Mouse (Mus musculus): ENCODE measurements around the gene Fam120b.

Fam120b gene

DNA sequence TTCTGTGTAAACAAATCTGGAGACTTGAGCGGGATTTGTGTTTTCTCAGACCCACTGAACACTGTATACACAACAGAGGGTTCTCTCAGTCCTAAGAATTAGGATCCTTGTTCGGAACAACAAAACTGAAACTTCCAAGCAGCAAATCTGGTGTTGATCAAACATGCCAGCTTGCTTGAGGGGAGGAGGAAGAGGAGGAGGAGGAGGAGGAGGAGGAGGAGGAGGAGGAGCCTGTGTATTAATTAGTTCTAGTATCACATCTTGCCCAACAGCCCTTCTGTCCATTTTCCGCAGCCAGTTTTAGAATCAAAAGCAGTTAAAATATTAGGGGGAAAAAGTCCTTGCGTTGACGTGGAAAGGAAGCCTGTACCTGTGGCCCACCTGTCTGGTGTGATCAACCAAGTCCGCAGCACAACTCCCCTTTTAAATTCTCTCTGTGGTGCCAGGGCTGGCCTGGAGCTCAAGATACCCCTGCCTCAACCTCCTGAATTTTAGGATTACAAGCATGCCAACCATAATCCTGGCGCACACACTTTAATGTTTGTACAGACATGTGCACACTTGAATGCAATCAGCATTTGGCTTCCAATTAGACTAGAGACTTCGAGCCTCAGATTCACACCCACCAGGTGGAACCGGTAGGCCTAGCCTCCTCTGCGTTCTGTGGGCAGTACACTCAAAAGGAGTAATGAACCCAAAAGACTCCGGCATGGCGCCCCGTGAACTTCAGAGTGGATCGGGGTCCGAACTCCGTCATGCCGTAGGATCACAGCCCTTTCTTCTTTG is 16.1 kb upstream of the Fam120b start:
- no peak for DNase-seq (ENCODE audit: low spot score in 2 of 2)

DNA sequence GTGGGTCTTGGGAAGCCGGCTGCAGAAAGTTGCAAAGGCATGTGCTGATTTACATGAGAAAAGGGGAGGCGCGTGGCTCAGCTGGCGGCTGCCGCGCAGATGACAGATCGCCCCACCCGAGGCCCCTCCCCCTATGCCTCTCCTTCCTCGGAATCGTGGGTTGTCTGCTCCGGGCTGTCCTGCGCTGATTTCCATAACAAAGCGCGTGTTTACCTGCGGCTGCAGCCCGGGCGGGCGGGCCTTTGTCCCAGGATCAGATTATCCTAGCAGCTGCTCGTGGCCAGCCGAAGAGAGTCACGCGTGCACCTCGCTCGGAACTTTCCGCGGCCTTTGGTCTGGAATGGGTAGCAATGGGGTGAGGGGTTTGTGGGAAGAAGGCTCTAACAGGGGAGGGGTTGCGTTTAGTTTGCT is 15.4 kb upstream of the Fam120b start:
- DNase-seq (ENCODE audit: low spot score in 2 of 2): peak in 1 of 2 experiments; percentile 27

- no peak for DNase-seq (ENCODE audit: low spot score in 2 of 2)
Observed at GRCm38 (mm10) chr17:15381092-15381860, 14.7 kb upstream of the Fam120b start.

GRCm38 (mm10) chr17:15381869-15382660 is 13.9 kb upstream of the Fam120b start:
- DNase-seq (ENCODE audit: low spot score in 2 of 2): no peak

GRCm38 (mm10) chr17:15383360-15383759 is 12.6 kb upstream of the Fam120b start:
- DNase-seq (ENCODE audit: low spot score in 2 of 2): no peak

- no peak for DNase-seq (ENCODE audit: low spot score in 2 of 2)
Observed at GRCm38 (mm10) chr17:15388892-15389291, 7.1 kb upstream of the Fam120b start.

GRCm38 (mm10) chr17:15389356-15389755 is 6.6 kb upstream of the Fam120b start:
- no peak for DNase-seq (ENCODE audit: low spot score in 2 of 2)

GRCm38 (mm10) chr17:15401716-15402115 is 5.7 kb downstream of the Fam120b start:
- DNase-seq (ENCODE audit: low spot score in 2 of 2): no peak

GRCm38 (mm10) chr17:15406576-15406975 is 10.6 kb downstream of the Fam120b start:
- DNase-seq (ENCODE audit: low spot score in 2 of 2): no peak

GRCm38 (mm10) chr17:15409261-15409660 is 13.3 kb downstream of the Fam120b start:
- peak in 1 of 2 experiments; percentile 61 for DNase-seq (ENCODE audit: low spot score in 2 of 2)

DNA sequence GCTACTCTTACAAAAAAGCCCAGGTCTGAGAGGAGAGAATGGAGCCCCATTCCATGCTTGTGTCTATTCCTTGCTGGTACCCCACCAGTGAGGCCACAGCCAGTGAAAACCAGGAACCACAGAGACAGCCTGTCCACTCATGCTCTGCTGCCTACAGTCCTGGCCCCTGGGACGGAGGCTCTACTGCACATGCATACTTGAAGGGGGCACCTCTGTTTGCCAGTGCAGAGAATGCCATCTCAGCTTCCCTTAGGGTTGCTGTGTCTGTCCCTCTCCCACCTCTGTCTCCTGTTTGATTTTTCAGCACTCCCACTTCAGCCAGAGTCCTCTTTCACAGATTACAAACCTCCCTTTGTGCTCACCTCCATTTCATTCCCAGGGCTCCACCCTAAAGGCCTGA is 14.9 kb downstream of the Fam120b start:
- DNase-seq (ENCODE audit: low spot score in 2 of 2): no peak

- DNase-seq (ENCODE audit: low spot score in 2 of 2): no peak
Observed at GRCm38 (mm10) chr17:15416596-15417215, 20.7 kb downstream of the Fam120b start.

- no peak for DNase-seq (ENCODE audit: low spot score in 2 of 2)
Observed at GRCm38 (mm10) chr17:15419534-15419933, 23.5 kb downstream of the Fam120b start.

- DNase-seq (ENCODE audit: low spot score in 2 of 2): peak in 1 of 2 experiments; percentile 21
Observed at GRCm38 (mm10) chr17:15420021-15420603, 24.1 kb downstream of the Fam120b start.

DNA sequence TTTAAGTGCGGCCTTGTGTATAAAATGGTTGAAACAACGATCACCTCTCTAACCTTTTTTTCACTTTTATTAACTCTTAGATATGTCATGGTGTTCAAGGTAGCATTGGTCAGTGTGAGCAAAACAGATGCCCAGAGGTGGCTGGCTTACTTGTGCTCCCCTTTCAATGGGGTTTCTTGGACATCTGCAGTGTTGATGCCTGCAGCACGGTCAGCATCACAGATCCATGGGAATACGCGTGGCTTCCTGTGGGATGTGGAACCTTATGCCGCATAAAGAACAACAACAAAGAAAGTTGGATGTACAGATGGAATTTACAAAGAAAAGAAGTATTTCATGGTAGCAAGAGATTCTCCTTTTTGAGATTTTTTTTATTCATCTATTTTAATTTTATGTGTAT is 25.4 kb downstream of the Fam120b start:
- DNase-seq (ENCODE audit: low spot score in 2 of 2): no peak

- no peak for DNase-seq (ENCODE audit: low spot score in 2 of 2)
Observed at GRCm38 (mm10) chr17:15422666-15423065, 26.7 kb downstream of the Fam120b start.

DNA sequence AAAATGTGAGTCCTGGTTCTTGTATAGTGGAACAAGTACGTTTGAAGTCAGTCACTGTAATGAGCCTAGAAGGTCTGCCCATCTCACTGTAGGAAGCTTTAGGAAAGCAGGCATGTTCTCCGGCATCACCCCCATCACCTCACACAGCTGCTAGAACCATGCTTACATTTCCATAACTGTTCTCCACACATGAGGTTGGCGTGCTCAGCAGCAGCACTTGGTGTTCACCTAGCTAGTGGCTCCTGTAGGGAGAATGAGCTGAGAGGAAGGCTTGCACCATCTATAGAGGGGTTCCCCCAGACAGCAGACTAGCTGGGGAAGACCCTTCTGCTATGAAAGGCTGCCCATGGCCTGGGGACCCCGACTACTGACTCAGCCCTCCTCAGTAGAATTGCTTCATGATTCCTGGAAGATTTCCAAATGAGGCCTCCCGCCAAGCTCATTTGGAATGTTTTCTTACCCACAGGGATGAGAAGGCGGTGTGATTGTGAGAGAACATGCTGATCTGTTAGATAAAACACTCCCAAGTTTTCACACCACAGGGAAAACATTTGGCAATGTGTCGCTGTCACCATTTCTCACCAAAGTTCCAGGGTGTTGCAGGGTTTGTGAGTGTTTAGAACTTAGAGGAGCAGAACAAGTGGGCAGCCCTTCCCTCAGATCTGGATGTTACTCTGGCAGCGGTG is 27.2 kb downstream of the Fam120b start:
- DNase-seq (ENCODE audit: low spot score in 2 of 2): peak; percentile 67 to 87

- DNase-seq (ENCODE audit: low spot score in 2 of 2): no peak
Observed at GRCm38 (mm10) chr17:15425931-15426330, 29.9 kb downstream of the Fam120b start.

DNA sequence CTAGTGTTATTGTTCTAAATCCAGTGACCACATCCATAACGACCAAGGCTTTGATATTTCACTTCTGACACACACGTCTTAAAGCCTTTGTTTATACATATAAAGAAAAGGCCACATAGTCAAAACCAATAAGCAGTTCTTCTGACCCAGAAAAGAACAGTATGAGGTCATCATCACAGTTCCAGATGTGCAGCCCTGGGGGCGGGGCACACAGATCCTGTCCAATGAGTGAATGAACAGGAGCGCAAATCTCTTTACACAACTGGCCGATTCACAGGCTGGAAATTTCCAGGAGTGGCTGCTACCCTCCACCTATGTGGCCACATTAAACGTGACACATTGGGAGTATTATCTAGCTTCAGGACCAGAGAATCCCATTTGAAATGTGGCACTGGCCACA is 33.4 kb downstream of the Fam120b start:
- no peak for DNase-seq (ENCODE audit: low spot score in 2 of 2)

DNA sequence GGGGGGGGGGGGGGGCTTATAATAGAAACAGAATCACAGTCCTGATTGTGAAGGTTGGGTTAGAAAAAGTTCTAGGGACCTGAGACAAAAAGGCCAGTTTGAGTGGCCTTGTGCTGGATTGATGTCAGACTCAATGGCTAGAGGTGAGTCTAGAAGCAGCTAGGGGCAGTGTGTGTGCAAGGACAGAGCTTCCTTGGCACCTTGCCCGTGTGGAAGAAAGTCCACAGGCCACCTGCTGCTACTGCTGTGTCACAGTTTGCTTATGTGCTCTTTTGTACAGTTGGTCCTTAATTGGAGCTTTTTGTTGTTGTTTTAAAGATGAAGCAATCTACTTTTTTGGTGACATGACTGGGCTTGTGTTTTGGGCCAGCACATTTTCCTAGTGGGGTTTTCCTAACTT is 33.9 kb downstream of the Fam120b start:
- DNase-seq (ENCODE audit: low spot score in 2 of 2): no peak

DNA sequence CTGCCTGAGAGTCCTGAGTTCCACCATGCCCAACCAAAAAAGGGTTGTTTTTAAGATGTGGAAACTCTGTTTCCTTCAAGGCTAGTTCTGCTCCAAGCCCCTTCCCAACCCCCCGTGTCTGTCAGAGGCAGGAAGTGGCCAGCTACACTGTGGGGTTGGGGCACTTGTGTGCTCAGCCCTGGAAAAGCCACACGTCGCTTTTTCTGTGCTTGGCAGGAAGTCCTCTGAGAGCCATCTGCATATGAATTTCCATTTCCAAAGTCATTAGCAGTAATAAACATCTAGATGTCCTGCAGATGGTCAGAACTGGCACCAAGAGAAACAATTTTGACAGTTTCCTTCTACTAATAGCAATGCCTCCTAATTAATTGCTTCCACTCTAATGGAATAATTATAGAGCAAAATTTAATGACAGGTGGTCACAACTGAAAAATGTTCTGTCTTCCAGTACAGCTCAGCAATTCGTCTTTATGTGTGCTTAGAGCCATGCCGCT is 35.1 kb downstream of the Fam120b start:
- no peak for DNase-seq (ENCODE audit: low spot score in 2 of 2)

Measured in left cerebral cortex, adult 9 months (tissue).